Mouse (Mus musculus): ENCODE results near the gene Cubn. TPM values are rescaled to one million over a fixed set of nuclear protein-coding genes. Genes with fewer than 3 reads are reported as not detected.

Gene Cubn
- total and polyA plus RNA-seq, 3 experiments = 0.03 to 0.09 (median 0.04) TPM

DNA sequence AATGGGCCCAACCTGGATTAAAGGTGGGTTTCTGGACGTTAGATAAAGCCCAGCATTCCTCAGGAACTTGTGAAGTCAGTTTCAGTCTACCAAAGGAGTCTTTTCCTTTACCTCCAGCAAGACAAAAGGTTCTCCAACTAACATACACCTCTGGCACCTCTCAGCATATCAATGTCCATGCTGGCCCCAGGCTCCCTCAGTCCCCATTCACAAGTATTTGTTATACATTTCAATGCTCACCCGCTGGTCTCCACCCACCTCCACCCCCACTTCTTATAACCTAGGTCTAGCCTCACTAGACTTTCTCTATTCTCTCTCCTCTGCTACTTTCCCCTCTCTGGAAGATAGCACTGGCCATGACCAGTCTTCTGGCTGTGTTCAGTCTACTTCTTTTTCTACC, 121.1 kb downstream of the Cubn start:
- Histone ChIP-seq H3K27me3 (replicated peaks) (no peaks in the 10 kb centered on the region), H3K9me3 (replicated peaks; ENCODE audit: low read length) (no peaks in the 10 kb centered on the region), H3K36me3 (replicated peaks in 1 of 2; ENCODE audit: control insufficient read depth in 1 of 2, insufficient read depth in 1 of 2, low read length in 1 of 2) (no peaks in the 10 kb centered on the region), H3K4me1 (ENCODE audit: control insufficient read depth in 1 of 2, insufficient read depth in 2 of 2) (peaks cover 0 to 3% of the 10 kb centered on the region in 2 experiments; a peak in 1 of 4 replicates), H3K9ac (ENCODE audit: insufficient read depth, low read depth) (no peak overlapping the region), H3K4me3 (replicated peaks in 1 of 3; ENCODE audit: low read depth in 2 of 3, low read length in 2 of 3, poor library complexity in 1 of 3) (no peak overlapping the region), H3K4me2 (ENCODE audit: insufficient read depth, low read depth, poor library complexity, severe bottlenecking) (no peak overlapping the region), H3K27ac (ENCODE audit: insufficient read depth, low read depth) (no peak overlapping the region), H3K79me2 (replicated peaks; ENCODE audit: control insufficient read depth, extremely low read depth, insufficient read depth, poor library complexity, severe bottlenecking) (no peaks in the 10 kb centered on the region)
- in situ Hi-C loops (cut with MboI; ENCODE audit: low pct_ligation_motif_present, low pct_unique_long_range_greater_than_20kb, low sequenced_read_pairs) (no loop called here), dilution Hi-C loops (cut with MboI; ENCODE audit: extremely low pct_ligation_motif_present, extremely low pct_unique_long_range_greater_than_20kb, low sequenced_read_pairs) (no loop called here)
- no peak for DNase-seq (ENCODE audit: extremely low read depth)
- TF ChIP-seq SIN3A (IDR thresholded peaks at IDR 0.05; ENCODE audit: low read length) (no peak), JUN (IDR thresholded peaks at IDR 0.05; ENCODE audit: insufficient read depth, low read depth, low read length) (no peak), HCFC1 (IDR thresholded peaks at IDR 0.05; ENCODE audit: low read depth, low read length) (no peak), E2F4 (IDR thresholded peaks at IDR 0.05; ENCODE audit: insufficient replicate concordance, low read depth, low read length) (no peak), ZMIZ1 (IDR thresholded peaks at IDR 0.05; ENCODE audit: low read depth, low read length) (no peak), TBP (conservative IDR thresholded peaks at IDR 0.05; ENCODE audit: low read depth, low read length) (no peak), ZKSCAN1 (IDR thresholded peaks at IDR 0.05; ENCODE audit: borderline replicate concordance, low read depth, low read length) (no peak), MXI1 (IDR thresholded peaks at IDR 0.05; ENCODE audit: low read depth, low read length) (no peak), ZNF384 (IDR thresholded peaks at IDR 0.05; ENCODE audit: low read depth, low read length) (no peak), IRF4 (IDR thresholded peaks at IDR 0.05; ENCODE audit: low read depth, low read length) (no peak), KAT2A (IDR thresholded peaks at IDR 0.05; ENCODE audit: insufficient replicate concordance, low read length) (no peak), CTCF (conservative IDR thresholded peaks at IDR 0.05 in 1 of 2, IDR thresholded peaks at IDR 0.05 in 1 of 2; ENCODE audit: low read depth in 2 of 2, low read length in 2 of 2) (no peak), TCF12 (IDR thresholded peaks at IDR 0.05; ENCODE audit: low read depth, low read length) (no peak)

DNA sequence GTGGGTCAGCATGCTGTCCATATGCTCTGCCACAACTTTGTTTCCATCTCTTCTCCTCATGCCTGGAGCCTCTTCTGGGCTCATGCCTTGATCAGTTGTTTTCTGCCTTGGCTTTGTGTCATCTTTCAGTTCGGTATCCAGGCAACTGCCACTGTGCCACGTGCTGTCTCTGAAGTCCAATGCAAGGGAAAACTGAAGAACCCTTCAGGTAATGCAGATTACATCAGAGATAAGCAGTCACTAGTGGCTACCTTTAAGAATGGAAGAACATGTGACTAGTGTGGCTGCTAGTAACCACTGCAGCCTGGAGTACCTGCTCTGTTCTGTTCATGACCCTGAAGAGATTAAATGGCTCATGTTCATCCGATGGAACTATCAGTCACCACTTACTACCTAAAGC, 123.1 kb downstream of the Cubn start:
- Histone ChIP-seq H3K9me3 (replicated peaks; ENCODE audit: low read length) (no peaks in the 10 kb centered on the region), H3K9ac (ENCODE audit: insufficient read depth, low read depth) (no peak overlapping the region), H3K4me2 (ENCODE audit: insufficient read depth, low read depth, poor library complexity, severe bottlenecking) (no peak overlapping the region), H3K27me3 (replicated peaks) (no peaks in the 10 kb centered on the region), H3K4me1 (ENCODE audit: control insufficient read depth in 1 of 2, insufficient read depth in 2 of 2) (peaks cover 0 to 3% of the 10 kb centered on the region in 2 experiments; a peak in 1 of 4 replicates), H3K79me2 (replicated peaks; ENCODE audit: control insufficient read depth, extremely low read depth, insufficient read depth, poor library complexity, severe bottlenecking) (no peaks in the 10 kb centered on the region), H3K4me3 (replicated peaks in 1 of 3; ENCODE audit: low read depth in 2 of 3, low read length in 2 of 3, poor library complexity in 1 of 3) (no peak overlapping the region), H3K27ac (ENCODE audit: insufficient read depth, low read depth) (no peak overlapping the region), H3K36me3 (replicated peaks in 1 of 2; ENCODE audit: control insufficient read depth in 1 of 2, insufficient read depth in 1 of 2, low read length in 1 of 2) (no peaks in the 10 kb centered on the region)
- in situ Hi-C loops (cut with MboI; ENCODE audit: low pct_ligation_motif_present, low pct_unique_long_range_greater_than_20kb, low sequenced_read_pairs) = no loop called here
- dilution Hi-C loops (cut with MboI; ENCODE audit: extremely low pct_ligation_motif_present, extremely low pct_unique_long_range_greater_than_20kb, low sequenced_read_pairs) = no loop called here
- TF ChIP-seq POLR2A (IDR thresholded peaks at IDR 0.05; ENCODE audit: low read depth, low read length) (no peak), HCFC1 (IDR thresholded peaks at IDR 0.05; ENCODE audit: low read depth, low read length) (no peak), RCOR1 (conservative IDR thresholded peaks at IDR 0.05; ENCODE audit: low read depth, low read length) (no peak), USF2 (conservative IDR thresholded peaks at IDR 0.05; ENCODE audit: low read depth, low read length) (no peak), ETS1 (conservative IDR thresholded peaks at IDR 0.05; ENCODE audit: low read depth, low read length) (no peak)
- DNase-seq (ENCODE audit: extremely low read depth) = no peak
